Mouse (Mus musculus): ENCODE results near the gene Gm20425. TPM values are rescaled to one million over a fixed set of nuclear protein-coding genes. Genes with fewer than 3 reads are reported as not detected.
"Not testable (repeated sequence)": the region's sequence is repeated elsewhere in the genome, so short reads cannot be mapped to it uniquely, and the experiment has no call there.

The Gm20425 gene
- total RNA-seq, 1 experiment from 2014 or later, result not detected

DNA sequence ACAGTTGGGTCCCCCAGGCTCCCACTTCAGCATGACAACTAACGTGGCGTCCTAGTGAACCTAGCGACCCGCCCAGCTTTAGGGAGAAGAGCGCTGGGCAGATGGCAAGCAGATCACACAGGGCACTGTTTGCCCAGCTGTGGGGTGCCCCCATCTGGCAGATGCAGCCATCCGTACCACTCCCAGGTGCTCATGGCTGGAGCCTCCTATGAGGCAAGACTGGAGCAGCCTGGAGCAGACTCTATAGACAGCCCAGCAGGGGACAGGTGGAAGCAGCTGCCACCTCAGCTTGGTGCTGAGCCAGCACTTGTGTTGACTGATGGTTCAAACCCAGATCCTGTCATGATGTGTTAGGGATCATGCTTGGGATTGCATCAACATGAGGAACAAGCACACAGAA, 62.1 kb downstream of the Gm20425 start:
- 0 out of 2 replicates have a peak, but pooled peaks have one; percentile 18 for ATAC-seq (replicated peaks; ENCODE audit: low read depth, poor library complexity, severe bottlenecking)

DNA sequence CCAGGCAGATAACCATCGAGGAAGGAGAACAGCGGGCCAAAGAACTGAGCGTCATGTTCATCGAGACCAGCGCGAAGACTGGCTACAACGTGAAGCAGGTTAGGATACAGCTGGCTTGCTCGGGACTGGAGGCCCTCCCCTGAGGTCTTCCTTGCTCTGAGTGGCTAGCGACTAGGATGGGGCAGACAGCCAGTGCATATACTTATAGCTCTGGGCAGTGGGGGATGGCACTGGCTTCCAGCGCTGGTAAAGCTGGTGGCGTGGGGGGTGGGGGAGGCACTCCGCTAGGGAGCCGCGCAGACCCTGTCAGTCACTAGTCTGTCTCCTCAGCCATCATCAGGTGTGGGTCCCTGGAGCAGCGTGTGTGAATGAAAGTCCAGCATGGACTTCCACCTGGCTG, 66.3 kb downstream of the Gm20425 start:
- no peak for ATAC-seq (replicated peaks; ENCODE audit: low read depth, poor library complexity, severe bottlenecking)

DNA sequence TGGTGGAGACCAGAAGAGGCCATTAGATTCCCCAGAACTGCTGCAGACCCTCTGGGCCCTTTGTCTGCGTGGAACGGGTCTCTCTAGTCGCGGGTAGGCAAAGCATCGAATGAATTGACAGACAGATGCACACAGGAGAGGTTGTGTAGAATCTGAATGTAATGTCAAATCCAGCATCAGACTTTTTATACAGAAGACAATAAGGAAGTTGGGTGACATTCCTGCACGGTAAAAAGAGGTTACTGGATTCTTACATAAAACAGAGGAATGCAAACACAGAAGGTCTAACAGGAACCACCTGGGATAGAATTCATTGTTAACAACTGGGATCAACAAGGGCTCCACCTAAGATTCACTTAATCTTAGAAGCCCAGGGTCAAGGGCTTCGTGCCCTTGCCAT, 74.9 kb downstream of the Gm20425 start:
- ATAC-seq (replicated peaks; ENCODE audit: low read depth, poor library complexity, severe bottlenecking), result not testable (repeated sequence)

DNA sequence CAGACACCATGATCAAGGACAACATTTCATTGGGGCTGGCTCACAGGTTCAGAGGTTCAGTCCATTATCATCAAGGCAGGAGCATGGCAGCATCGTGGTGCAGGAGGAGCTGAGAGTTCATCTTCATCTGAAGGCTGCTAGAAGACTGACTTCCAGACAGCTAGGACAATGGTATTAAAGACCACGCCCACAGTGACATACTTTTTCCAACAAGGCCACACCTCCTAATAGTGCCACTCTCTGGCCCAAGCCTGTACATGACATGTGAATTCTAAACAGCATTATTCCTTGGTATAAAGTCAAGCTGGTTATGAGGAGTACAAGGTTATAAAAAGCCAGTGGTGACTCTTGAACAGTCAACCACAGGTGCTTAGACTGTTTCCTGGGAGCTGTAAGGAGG, 75.5 kb downstream of the Gm20425 start:
- ATAC-seq (replicated peaks; ENCODE audit: low read depth, poor library complexity, severe bottlenecking), result 0 out of 2 replicates have a peak, but pooled peaks have one; percentile 25

- no peak for ATAC-seq (replicated peaks; ENCODE audit: low read depth, poor library complexity, severe bottlenecking)
Observed at GRCm38 (mm10) chr9:103153286-103153685, 76.8 kb downstream of the Gm20425 start.

DNA sequence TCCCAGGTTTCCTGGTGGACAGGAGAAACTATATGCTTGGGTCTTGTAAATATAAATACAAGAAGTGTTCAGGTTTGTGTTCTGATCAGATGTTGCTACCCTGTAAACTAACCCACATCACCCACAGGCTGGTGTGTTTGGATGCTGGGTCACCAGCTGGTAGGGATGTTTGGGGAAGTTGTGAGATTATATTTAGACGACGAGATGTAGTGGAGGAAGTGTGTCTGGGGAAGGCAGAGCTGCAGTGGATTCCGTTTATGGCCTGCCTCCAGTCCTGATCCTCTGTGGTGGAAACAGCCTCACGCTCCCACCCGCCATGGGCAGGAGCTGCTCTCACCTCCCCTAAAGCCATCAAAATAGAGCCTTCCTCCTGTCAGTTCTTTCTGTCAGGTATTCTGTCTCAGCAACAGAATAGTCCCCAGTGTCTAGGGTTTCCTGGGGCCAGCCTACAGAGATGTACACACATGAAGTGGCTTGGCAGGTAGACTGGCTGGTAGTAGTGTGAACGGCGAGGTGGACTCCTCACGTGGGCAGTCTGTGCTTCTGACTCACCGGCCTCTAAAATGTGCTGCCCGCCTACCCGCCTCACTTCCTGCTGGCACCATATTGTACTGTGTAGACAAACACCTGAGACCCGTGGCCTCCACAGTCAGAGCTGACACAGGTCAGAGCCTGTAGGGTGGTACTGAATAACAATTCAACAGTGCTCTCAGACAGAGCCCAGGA, 80.9 kb downstream of the Gm20425 start:
- ATAC-seq (replicated peaks; ENCODE audit: low read depth, poor library complexity, severe bottlenecking), result peak; percentile 74

DNA sequence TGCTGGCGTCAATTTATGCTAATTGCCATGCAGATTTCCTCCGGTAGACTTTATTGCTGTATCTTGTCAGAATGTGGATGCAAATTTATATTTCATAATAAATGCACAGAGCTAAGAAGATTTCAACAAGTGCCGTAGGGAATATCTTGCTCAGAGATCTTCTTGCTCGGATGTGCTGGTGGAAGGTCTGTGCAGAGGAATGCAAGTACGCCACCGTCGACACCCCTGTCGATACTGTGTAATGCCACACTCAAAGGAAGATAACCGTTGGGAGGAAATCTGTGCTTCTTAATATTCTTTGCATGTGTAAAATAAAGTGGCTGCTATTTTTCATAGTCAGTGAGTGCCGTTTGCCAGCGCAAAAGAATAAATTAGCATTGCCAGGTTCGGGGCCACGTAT, 83.0 kb downstream of the Gm20425 start:
- ATAC-seq (replicated peaks; ENCODE audit: low read depth, poor library complexity, severe bottlenecking), result no peak

GRCm38 (mm10) chr9:103146703-103147102, 83.4 kb downstream of the Gm20425 start:
- peak; percentile 85 for ATAC-seq (replicated peaks; ENCODE audit: low read depth, poor library complexity, severe bottlenecking)

DNA sequence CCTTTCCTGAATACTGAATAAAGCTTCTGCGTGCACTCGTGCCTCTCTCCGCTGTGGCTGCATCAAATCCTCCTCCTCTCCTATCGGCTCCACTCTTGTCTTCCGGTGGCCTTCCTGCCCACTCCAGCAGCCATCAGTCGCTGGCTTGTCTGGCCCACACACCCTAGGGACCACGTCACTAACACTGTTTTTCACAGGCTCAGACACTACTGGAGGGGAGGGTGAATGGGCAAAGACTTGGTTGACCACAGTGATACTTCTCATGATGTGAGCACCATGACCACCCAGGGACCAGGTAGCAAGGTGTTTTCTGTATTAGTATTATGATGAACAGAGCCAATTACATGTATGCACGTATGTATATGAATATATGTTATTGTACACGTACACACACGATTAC, 83.8 kb downstream of the Gm20425 start:
- ATAC-seq (replicated peaks; ENCODE audit: low read depth, poor library complexity, severe bottlenecking), result peak; percentile 12; the same call in 1 of the 2 replicates

DNA sequence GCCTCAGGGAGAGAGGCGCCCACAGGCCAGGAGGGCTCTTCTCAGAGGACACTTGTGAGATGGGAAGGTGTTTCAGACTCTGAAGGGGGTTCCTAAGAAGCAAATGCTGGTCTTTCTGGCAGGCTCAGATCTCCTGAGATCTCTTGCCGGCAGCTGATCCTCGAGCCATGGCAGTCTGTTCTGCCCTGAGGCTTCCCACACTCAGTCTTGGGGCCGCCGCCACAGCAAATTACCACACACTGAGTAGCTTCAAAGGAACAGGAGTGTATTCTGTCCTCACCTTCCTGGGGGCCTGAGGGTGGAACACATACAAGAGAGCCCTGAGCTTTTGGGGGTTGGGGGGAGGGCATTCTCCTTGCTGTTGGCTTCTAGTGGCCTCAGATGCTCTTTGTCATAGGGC, 84.8 kb downstream of the Gm20425 start:
- ATAC-seq (replicated peaks; ENCODE audit: low read depth, poor library complexity, severe bottlenecking), result no peak

GRCm38 (mm10) chr9:103143881-103144280, 86.2 kb downstream of the Gm20425 start:
- no peak for ATAC-seq (replicated peaks; ENCODE audit: low read depth, poor library complexity, severe bottlenecking)

- ATAC-seq (replicated peaks; ENCODE audit: low read depth, poor library complexity, severe bottlenecking), result no peak
Observed at GRCm38 (mm10) chr9:103141266-103141665, 88.8 kb downstream of the Gm20425 start.

DNA sequence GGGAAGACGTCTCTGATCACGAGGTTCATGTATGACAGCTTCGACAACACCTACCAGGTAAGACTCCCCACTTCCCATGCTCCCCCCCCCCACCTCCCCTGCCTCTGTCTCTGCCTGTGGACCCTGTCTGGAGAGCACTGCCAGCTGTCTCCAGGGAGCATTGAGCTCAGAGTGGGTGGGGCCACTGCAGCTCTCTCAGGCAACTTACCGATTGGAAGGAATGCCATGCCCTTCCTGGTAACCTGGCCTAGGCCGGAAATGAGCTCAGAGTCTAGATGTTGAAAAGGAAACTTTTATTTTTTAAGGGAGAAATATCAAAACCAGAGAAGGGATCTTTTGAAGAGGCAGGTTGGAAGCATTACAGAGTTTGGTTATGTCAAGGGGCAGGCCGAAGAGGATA, 89.7 kb downstream of the Gm20425 start:
- ATAC-seq (replicated peaks; ENCODE audit: low read depth, poor library complexity, severe bottlenecking), result no peak

Other genes with a start within 250 kb of the Gm20425 start
- not detected in 2 replicates for gene Slco2a1, start 241.6 kb downstream of the Gm20425 start, total RNA-seq (2017)
- 0.82 and 2.1 TPM in 2 replicates for gene Rab6b, start 118.5 kb downstream of the Gm20425 start, total RNA-seq (2017)
- gene Srprb, start 28.2 kb downstream of the Gm20425 start, total RNA-seq (2017), result 16.2 and 23.6 TPM in 2 replicates
- gene Trf, start 137 bp upstream of the Gm20425 start, total RNA-seq (2017), result 51.4 and 79.9 TPM in 2 replicates
- 3.7 and 4.2 TPM in 2 replicates for gene 1300017J02Rik, start 74.8 kb upstream of the Gm20425 start, total RNA-seq (2017)
- gene Topbp1, start 74.9 kb upstream of the Gm20425 start, total RNA-seq (2017), result 193 and 242 TPM in 2 replicates
- gene Cdv3, start 135.5 kb upstream of the Gm20425 start, total RNA-seq (2017), result 165 and 181 TPM in 2 replicates